Mouse (Mus musculus): Measurements from ENCODE around the gene Fam43b.

Gene Fam43b

GRCm38 (mm10) chr4:138352692-138353091 lies 43.6 kb downstream of the Fam43b start:
- DNase-seq (ENCODE audit: low spot score) = no peak

- no peak for DNase-seq (ENCODE audit: low spot score)
Observed at GRCm38 (mm10) chr4:138351821-138352220, 44.5 kb downstream of the Fam43b start.

GRCm38 (mm10) chr4:138348716-138349115 lies 47.6 kb downstream of the Fam43b start:
- no peak for DNase-seq (ENCODE audit: low spot score)

- no peak for DNase-seq (ENCODE audit: low spot score)
Observed at GRCm38 (mm10) chr4:138347280-138347679, 49.0 kb downstream of the Fam43b start.

GRCm38 (mm10) chr4:138344891-138345545 lies 51.3 kb downstream of the Fam43b start:
- DNase-seq (ENCODE audit: low spot score) = peak; percentile 19

Data from adipocyte (in vitro differentiated cells).